Mouse (Mus musculus): ENCODE measurements around the gene Kank1. TPM values are rescaled to one million over a fixed set of nuclear protein-coding genes. Genes with fewer than 3 reads are reported as not detected.

The Kank1 gene
- polyA plus RNA-seq, 1 experiment from 2014 or later, result 8.2 TPM

DNA sequence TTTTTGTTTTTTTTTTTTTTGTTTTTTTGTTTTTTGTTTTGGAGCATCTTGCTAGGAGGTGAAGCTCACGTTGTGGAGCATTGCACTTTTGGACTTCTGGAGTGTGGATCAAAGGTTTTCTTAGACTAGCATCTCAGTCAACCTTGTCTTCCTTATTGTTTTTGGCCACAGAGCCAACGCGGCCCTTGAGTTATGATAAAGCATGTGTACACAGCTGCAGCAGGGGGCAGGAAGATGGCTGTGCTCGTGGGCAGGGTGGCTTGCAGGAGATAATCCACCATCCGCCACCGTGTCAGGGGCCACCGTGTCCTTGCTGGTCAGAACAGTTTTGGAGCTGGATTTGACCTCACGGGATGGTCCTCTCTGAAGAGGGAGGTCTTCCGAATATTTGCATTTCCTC lies 29.4 kb downstream of the Kank1 start:
- Histone ChIP-seq H3K4me2 (ENCODE audit: low read depth, low read length) (no peak overlapping the region), H3K27me3 (ENCODE audit: insufficient read depth, low read length) (no peaks in the 10 kb centered on the region), H3K4me1 (ENCODE audit: insufficient read depth) (no peaks in the 10 kb centered on the region), H3K36me3 (replicated peaks; ENCODE audit: insufficient read depth, low read length) (no peaks in the 10 kb centered on the region), H3K27ac (ENCODE audit: low read depth) (no peak overlapping the region), H3K9me3 (ENCODE audit: low read length) (no peaks in the 10 kb centered on the region), H3K9ac (replicated peaks) (no peak overlapping the region), H3K4me3 (ENCODE audit: low read depth, low read length) (no peak overlapping the region)
- TF ChIP-seq CTCF (IDR thresholded peaks at IDR 0.05; ENCODE audit: low read depth), result no peak
- TF ChIP-seq EP300 (IDR thresholded peaks at IDR 0.05; ENCODE audit: low read depth), result no peak
- DNase-seq, result no peak
- ATAC-seq, result no peak
- 51% methylated on average over 9 of the region's 9 CpGs for WGBS (ENCODE audit: insufficient replicate concordance)

DNA sequence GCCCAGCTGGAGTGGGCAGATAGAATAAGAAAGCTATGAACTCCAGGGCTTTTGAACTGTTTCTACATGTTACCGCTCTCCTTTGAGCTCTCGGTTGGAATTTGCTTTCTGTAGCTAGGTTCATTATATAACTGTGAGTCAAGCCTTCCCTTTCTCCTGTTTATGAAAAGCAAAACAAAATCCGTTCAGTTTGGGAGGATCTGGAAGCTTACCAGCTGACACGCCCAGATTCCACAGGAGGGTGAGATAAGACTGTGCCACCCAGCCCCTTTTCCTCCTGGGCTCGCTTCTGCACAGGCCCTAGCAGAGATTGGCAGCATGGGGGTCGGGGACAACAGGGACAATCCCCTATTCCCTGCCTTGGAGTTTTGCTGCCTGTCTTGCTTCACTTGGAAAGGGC lies 30.5 kb downstream of the Kank1 start:
- Histone ChIP-seq H3K4me3 (ENCODE audit: low read depth, low read length) (no peak overlapping the region), H3K4me2 (ENCODE audit: low read depth, low read length) (no peak overlapping the region), H3K9me3 (ENCODE audit: low read length) (no peaks in the 10 kb centered on the region), H3K36me3 (replicated peaks; ENCODE audit: insufficient read depth, low read length) (no peaks in the 10 kb centered on the region), H3K9ac (replicated peaks) (no peak overlapping the region), H3K4me1 (ENCODE audit: insufficient read depth) (no peaks in the 10 kb centered on the region), H3K27ac (ENCODE audit: low read depth) (no peak overlapping the region), H3K27me3 (ENCODE audit: insufficient read depth, low read length) (no peaks in the 10 kb centered on the region)
- no peak for TF ChIP-seq CTCF (IDR thresholded peaks at IDR 0.05; ENCODE audit: low read depth)
- ATAC-seq (no peak), DNase-seq (no peak)
- 50% methylated on average over 6 of the region's 6 CpGs for WGBS (ENCODE audit: insufficient replicate concordance)

GRCm38 (mm10) chr19:25268532-25268931 lies 31.8 kb downstream of the Kank1 start:
- 68% methylated on average over 6 of the region's 6 CpGs for WGBS (ENCODE audit: insufficient replicate concordance)
- DNase-seq, result no peak
- H3K4me2 ChIP-seq (ENCODE audit: low read depth, low read length), result no peak overlapping the region

DNA sequence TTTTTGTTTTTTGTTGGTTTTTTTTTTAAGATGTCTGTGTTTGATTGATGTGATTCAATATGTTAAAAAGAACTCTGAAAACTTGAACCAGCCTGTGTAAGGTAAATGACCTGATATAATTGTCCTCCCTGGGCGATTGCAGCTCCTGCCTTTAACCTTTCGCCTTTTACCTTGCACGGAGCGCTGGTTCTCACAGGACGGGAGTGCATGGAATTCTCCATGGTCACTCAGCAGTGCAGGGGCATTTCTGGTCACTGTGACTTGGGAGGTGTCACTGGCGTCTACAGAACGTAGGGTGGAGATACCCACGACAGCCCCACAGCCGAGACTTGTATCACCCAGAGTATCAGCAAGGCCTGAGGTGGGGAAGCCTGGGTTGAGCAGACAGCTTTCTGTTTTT lies 34.8 kb downstream of the Kank1 start:
- no peaks in the 10 kb centered on the region for H3K27me3 ChIP-seq (ENCODE audit: insufficient read depth, low read length)
- no peaks in the 10 kb centered on the region for H3K4me1 ChIP-seq (ENCODE audit: insufficient read depth)
- DNase-seq, result no peak
- no peaks in the 10 kb centered on the region for H3K36me3 ChIP-seq (replicated peaks; ENCODE audit: insufficient read depth, low read length)
- no peak for ATAC-seq
- no peak for TF ChIP-seq EP300 (IDR thresholded peaks at IDR 0.05; ENCODE audit: low read depth)
- no peak for TF ChIP-seq CTCF (IDR thresholded peaks at IDR 0.05; ENCODE audit: low read depth)
- 65% methylated on average over 9 of the region's 9 CpGs for WGBS (ENCODE audit: insufficient replicate concordance)
- no peak overlapping the region for H3K9ac ChIP-seq (replicated peaks)
- no peaks in the 10 kb centered on the region for H3K9me3 ChIP-seq (ENCODE audit: low read length)
- no peak overlapping the region for H3K4me2 ChIP-seq (ENCODE audit: low read depth, low read length)
- no peak overlapping the region for H3K27ac ChIP-seq (ENCODE audit: low read depth)
- H3K4me3 ChIP-seq (ENCODE audit: low read depth, low read length), result no peak overlapping the region

More at GRCm38 (mm10) chr19:25268532-25268931, 31.8 kb downstream of the Kank1 start:
- no peaks in the 10 kb centered on the region for H3K4me1 ChIP-seq (ENCODE audit: insufficient read depth)
- no peak for ATAC-seq
- H3K36me3 ChIP-seq (replicated peaks; ENCODE audit: insufficient read depth, low read length), result no peaks in the 10 kb centered on the region
- H3K4me3 ChIP-seq (ENCODE audit: low read depth, low read length), result no peak overlapping the region
- H3K9me3 ChIP-seq (ENCODE audit: low read length), result no peaks in the 10 kb centered on the region
- no peak for TF ChIP-seq CTCF (IDR thresholded peaks at IDR 0.05; ENCODE audit: low read depth)
- TF ChIP-seq EP300 (IDR thresholded peaks at IDR 0.05; ENCODE audit: low read depth), result no peak
- no peak overlapping the region for H3K27ac ChIP-seq (ENCODE audit: low read depth)
- H3K27me3 ChIP-seq (ENCODE audit: insufficient read depth, low read length), result no peaks in the 10 kb centered on the region
- H3K9ac ChIP-seq (replicated peaks), result no peak overlapping the region

DNA sequence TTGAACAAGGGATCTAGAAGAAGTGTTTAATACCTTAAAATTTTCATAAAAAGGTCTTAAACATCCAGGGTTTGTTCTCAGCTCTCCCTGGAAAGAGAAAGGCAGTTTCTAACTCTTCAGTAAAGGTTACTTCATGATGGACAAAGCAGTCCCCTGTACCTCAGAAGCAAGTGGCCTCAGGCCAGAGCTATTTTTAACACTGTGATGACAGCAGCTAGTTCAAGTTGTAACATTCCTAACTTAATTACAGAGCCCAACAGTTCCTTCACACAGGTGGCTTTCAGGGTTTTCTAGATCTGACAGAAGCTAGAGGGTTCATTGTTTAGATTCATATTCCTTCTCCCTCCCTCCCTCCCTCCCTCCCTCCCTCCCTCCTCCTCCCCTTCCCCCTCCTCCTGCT lies 36.4 kb downstream of the Kank1 start:
- H3K27me3 ChIP-seq (ENCODE audit: insufficient read depth, low read length), result no peaks in the 10 kb centered on the region
- TF ChIP-seq EP300 (IDR thresholded peaks at IDR 0.05; ENCODE audit: low read depth), result no peak
- no peak for TF ChIP-seq CTCF (IDR thresholded peaks at IDR 0.05; ENCODE audit: low read depth)
- DNase-seq (no peak), ATAC-seq (no peak)
- H3K4me3 ChIP-seq (ENCODE audit: low read depth, low read length), result no peak overlapping the region
- no peak overlapping the region for H3K27ac ChIP-seq (ENCODE audit: low read depth)
- H3K36me3 ChIP-seq (replicated peaks; ENCODE audit: insufficient read depth, low read length), result no peaks in the 10 kb centered on the region
- H3K9me3 ChIP-seq (ENCODE audit: low read length), result no peaks in the 10 kb centered on the region
- H3K4me1 ChIP-seq (ENCODE audit: insufficient read depth), result no peaks in the 10 kb centered on the region
- H3K9ac ChIP-seq (replicated peaks), result no peak overlapping the region
- no peak overlapping the region for H3K4me2 ChIP-seq (ENCODE audit: low read depth, low read length)

GRCm38 (mm10) chr19:25276600-25277395 lies 40.0 kb downstream of the Kank1 start:
- TF ChIP-seq CTCF (IDR thresholded peaks at IDR 0.05; ENCODE audit: low read depth), result no peak
- Histone ChIP-seq H3K9me3 (ENCODE audit: low read length) (no peaks in the 10 kb centered on the region), H3K27me3 (ENCODE audit: insufficient read depth, low read length) (no peaks in the 10 kb centered on the region), H3K27ac (ENCODE audit: low read depth) (no peak overlapping the region), H3K4me2 (ENCODE audit: low read depth, low read length) (no peak overlapping the region), H3K4me3 (ENCODE audit: low read depth, low read length) (no peak overlapping the region), H3K36me3 (replicated peaks; ENCODE audit: insufficient read depth, low read length) (no peaks in the 10 kb centered on the region), H3K4me1 (ENCODE audit: insufficient read depth) (no peaks in the 10 kb centered on the region), H3K9ac (replicated peaks) (no peak overlapping the region)
- WGBS (ENCODE audit: insufficient replicate concordance), result 79% methylated on average over 15 of the region's 15 CpGs
- ATAC-seq (no peak), DNase-seq (no peak)
